Mouse (Mus musculus) gastrocnemius, postnatal 14 days (tissue): ENCODE data around the gene Pigf. TPM values are rescaled to one million over a fixed set of nuclear protein-coding genes. Genes with fewer than 3 reads are reported as not detected.

Experiments used
- DNase-seq: peaks from one replicate; pipeline ENCODE4 v3.0.0; 2021; ENCODE audit warnings: mixed read lengths
- intact Hi-C: fragments of 180-260 bp; cut with DNase I; formaldehyde crosslinking; loops from one replicate; pipeline ENCODE4 v1.15.1; 2025; ENCODE audit warnings: low total_unique reads
- total RNA-seq, 2 experiments: library from RNA; stranded (reverse); gene quantifications; 2 replicates each; pipeline ENCODE4 v1.2.3; 2021

Gene Pigf
- total RNA-seq, 2 experiments from 2014 or later, result 2.1 to 2.9 TPM

GRCm38 (mm10) chr17:87041739-87042138 lies 16.5 kb upstream of the Pigf start:
- intact Hi-C loops, result loop anchor here (5.0 to 10.0 kb wide), 3 partner anchors 63 to 557 kb away; partner anchors contain the start of genes Socs5 and Tmem247
- DNase-seq, result no peak

- intact Hi-C loops, result loop anchor here (5.0 kb wide), 1 partner anchor 214 kb away; no protein-coding TSS in a partner anchor
- no peak for DNase-seq
Measured at GRCm38 (mm10) chr17:87038496-87038895, 13.3 kb upstream of the Pigf start.

- no peak for DNase-seq
Measured at GRCm38 (mm10) chr17:87036141-87037073, 11.2 kb upstream of the Pigf start.

GRCm38 (mm10) chr17:87024491-87025242 lies 539 bp downstream of the Pigf start:
- intact Hi-C loops, result no loop called here
- DNase-seq, result no peak

More at GRCm38 (mm10) chr17:87036141-87037073, 11.2 kb upstream of the Pigf start:
- intact Hi-C loops, result loop anchor here (5.0 kb wide), 1 partner anchor 216 kb away; no protein-coding TSS in a partner anchor

- intact Hi-C loops, result no loop called here
- DNase-seq, result no peak
Measured at GRCm38 (mm10) chr17:87019692-87020091, 5.5 kb downstream of the Pigf start.

GRCm38 (mm10) chr17:87011301-87012019 lies 13.7 kb downstream of the Pigf start:
- no peak for DNase-seq
- intact Hi-C loops, result no loop called here

GRCm38 (mm10) chr17:87008950-87009349 lies 16.3 kb downstream of the Pigf start:
- intact Hi-C loops, result no loop called here

GRCm38 (mm10) chr17:86997323-86997722 lies 27.9 kb downstream of the Pigf start:
- DNase-seq, result no peak
- intact Hi-C loops, result no loop called here

More at GRCm38 (mm10) chr17:87008950-87009349, 16.3 kb downstream of the Pigf start:
- DNase-seq, result no peak

- DNase-seq, result no peak
- intact Hi-C loops, result no loop called here
Measured at GRCm38 (mm10) chr17:86991306-86991705, 33.9 kb downstream of the Pigf start.

- intact Hi-C loops, result no loop called here
- peak; percentile 69 for DNase-seq
Measured at GRCm38 (mm10) chr17:86988601-86989184, 36.5 kb downstream of the Pigf start.

GRCm38 (mm10) chr17:86988161-86988560 lies 37.0 kb downstream of the Pigf start:
- no peak for DNase-seq
- intact Hi-C loops, result no loop called here

- DNase-seq, result no peak
- intact Hi-C loops, result no loop called here
Measured at GRCm38 (mm10) chr17:86986449-86987138, 38.6 kb downstream of the Pigf start.

GRCm38 (mm10) chr17:86982497-86982896 lies 42.7 kb downstream of the Pigf start:
- peak; percentile 68 for DNase-seq
- intact Hi-C loops, result no loop called here

- DNase-seq, result no peak
- intact Hi-C loops, result no loop called here
Measured at GRCm38 (mm10) chr17:86981701-86982100, 43.5 kb downstream of the Pigf start.

- intact Hi-C loops, result no loop called here
- DNase-seq, result no peak
Measured at GRCm38 (mm10) chr17:86981205-86981604, 44.0 kb downstream of the Pigf start.

GRCm38 (mm10) chr17:86978496-86978895 lies 46.7 kb downstream of the Pigf start:
- intact Hi-C loops, result no loop called here
- no peak for DNase-seq

GRCm38 (mm10) chr17:86976387-86976786 lies 48.8 kb downstream of the Pigf start:
- intact Hi-C loops, result no loop called here
- no peak for DNase-seq

- intact Hi-C loops, result no loop called here
- no peak for DNase-seq
Measured at GRCm38 (mm10) chr17:86973097-86973496, 52.1 kb downstream of the Pigf start.

GRCm38 (mm10) chr17:86971860-86972259 lies 53.3 kb downstream of the Pigf start:
- no peak for DNase-seq
- intact Hi-C loops, result no loop called here
